Mouse (Mus musculus) ES-Bruce4 (cell line): ENCODE data around the gene Aanat.

Experiments
- CTCF ChIP-seq: IDR thresholded peaks from one replicate; pipeline ENCODE4 v1.8.1; 2011; ENCODE audit warnings: low read depth, low read length
- POLR2A ChIP-seq: IDR thresholded peaks from one replicate; pipeline ENCODE4 v1.8.1; 2011; ENCODE audit warnings: low read length; ENCODE audit not compliant: insufficient read depth

DNA sequence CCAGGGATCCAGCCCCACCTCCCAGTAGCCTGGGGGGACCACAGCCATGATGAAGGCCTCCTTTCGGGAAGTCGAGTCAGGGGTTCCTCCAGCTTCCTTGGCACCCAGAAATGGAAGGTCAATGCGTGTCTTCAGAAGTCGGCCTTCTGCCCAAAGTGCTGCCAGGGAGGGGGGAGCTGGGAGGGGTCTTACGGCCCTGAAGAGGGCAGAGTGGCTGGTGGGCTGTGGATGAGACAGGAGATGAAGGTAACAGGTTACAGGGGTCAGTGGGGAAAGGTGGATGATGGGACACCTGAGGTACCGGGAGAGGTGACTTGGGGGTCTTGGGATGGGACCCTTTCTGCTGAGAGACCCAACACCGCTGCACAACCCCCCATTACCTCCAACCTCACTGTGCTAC lies 60.5 kb downstream of the Aanat start:
- TF ChIP-seq CTCF, result no peak
- no peak for TF ChIP-seq POLR2A
